Mouse (Mus musculus): ENCODE measurements around the gene Dync2li1.

DNA sequence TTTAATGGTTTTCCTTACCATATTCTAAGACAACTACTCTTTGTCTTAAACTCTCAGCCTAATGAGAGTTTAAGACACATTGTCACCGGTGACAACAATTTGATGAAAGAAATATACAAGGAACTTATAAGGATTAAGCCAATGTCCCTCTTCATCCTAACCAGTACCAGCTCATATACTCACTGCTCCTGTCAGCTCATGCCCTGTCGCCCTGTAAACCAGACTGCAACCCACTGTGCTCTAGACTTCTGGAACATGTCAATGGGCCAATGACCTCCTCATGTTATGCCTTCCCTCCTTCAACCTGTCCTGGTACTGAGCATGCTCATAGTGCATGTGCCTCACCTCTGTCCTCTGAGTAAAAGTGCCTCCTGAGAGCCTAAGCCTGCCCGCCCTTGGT is 41.6 kb downstream of the Dync2li1 start:
- TF ChIP-seq EP300 (IDR thresholded peaks at IDR 0.05) (no peak), CTCF (IDR thresholded peaks at IDR 0.05) (no peak)

Measured in lung, postnatal 0 days (tissue).